Mouse (Mus musculus) limb, embryonic 14.5 days (tissue): Measurements from ENCODE around the gene Camkk1. TPM values are rescaled to one million over a fixed set of nuclear protein-coding genes. Genes with fewer than 3 reads are reported as not detected.

Experiments
- ATAC-seq: fragments of 200-750 bp; cut with Nextera tagmentation; 2 replicates; pipeline ENCODE4 v1.8.0; 2017; ENCODE audit warnings: low read depth, moderate number of reproducible peaks, moderate TSS enrichment; ENCODE audit not compliant: low FRiP score
- DNase-seq: peaks from one replicate; pipeline ENCODE4 v3.0.0-alpha.2; 2015; ENCODE audit warnings: low spot score
- H3K27ac ChIP-seq: fragments of 300-500 bp; sonication (generic); replicated peaks from 2 replicates; pipeline ENCODE4 v1.5.1; 2014; ENCODE audit warnings: low read depth, mild to moderate bottlenecking, low read length, moderate library complexity, mixed read lengths
- H3K27me3 ChIP-seq: fragments of 300-500 bp; sonication (generic); 2 replicates; pipeline ENCODE4 v1.6.1; 2014; ENCODE audit warnings: low read length, mixed read lengths; ENCODE audit not compliant: control insufficient read depth, insufficient read depth
- H3K36me3 ChIP-seq: fragments of 300-500 bp; sonication (generic); 2 replicates; pipeline ENCODE4 v1.6.1; 2014; ENCODE audit warnings: mild to moderate bottlenecking, low read length, moderate library complexity, mixed read lengths; ENCODE audit not compliant: control insufficient read depth, insufficient read depth
- H3K4me1 ChIP-seq: fragments of 300-500 bp; sonication (generic); 2 replicates; pipeline ENCODE4 v1.6.1; 2014; ENCODE audit warnings: antibody characterized with exemption, low read length, mixed read lengths; ENCODE audit not compliant: control insufficient read depth, insufficient read depth
- H3K4me2 ChIP-seq: fragments of 300-500 bp; sonication (generic); replicated peaks from 2 replicates; pipeline ENCODE4 v1.6.1; 2014; ENCODE audit warnings: low read depth, mild to moderate bottlenecking, low read length, moderate library complexity; ENCODE audit not compliant: severe bottlenecking
- H3K4me3 ChIP-seq: fragments of 300-500 bp; sonication (generic); replicated peaks from 2 replicates; pipeline ENCODE4 v1.5.1; 2014; ENCODE audit warnings: low read length
- H3K9ac ChIP-seq: fragments of 300-500 bp; sonication (generic); 2 replicates; pipeline ENCODE4 v1.6.1; 2014; ENCODE audit warnings: mild to moderate bottlenecking, low read depth, low read length, moderate library complexity; ENCODE audit not compliant: severe bottlenecking
- H3K9me3 ChIP-seq: fragments of 300-500 bp; sonication (generic); 2 replicates; pipeline ENCODE4 v1.6.1; 2016; ENCODE audit warnings: low read length; ENCODE audit not compliant: control insufficient read depth
- POLR2A ChIP-seq: fragments of 200-500 bp; IDR thresholded peaks from 2 replicates; pipeline ENCODE4 v1.8.0; 2012; ENCODE audit warnings: inconsistent platforms, mild to moderate bottlenecking, moderate library complexity, borderline replicate concordance; ENCODE audit not compliant: insufficient read depth, insufficient read length; ENCODE audit errors: extremely low read depth
- WGBS: fragments of 180-500 bp; shearing (Covaris S2); extraction: QIAGEN DNeasy Blood & Tissue Kit; methylation state at CpG from one replicate; pipeline ENCODE4 v1.1.7; 2014; 5-methylcytosine and 5-hydroxymethylcytosine counted together
- polyA plus RNA-seq, 2 experiments: library from polyadenylated mRNA; depleted of rRNA in 1 of 2; stranded (reverse) in 1 of 2; unstranded in 1 of 2; fragments of >200 nt; fragmentation: Nextera tagmentation in 1 of 2; extraction: Ambion mirVana in 1 of 2; gene quantifications; 2 replicates each; pipeline versions ENCODE4 v1.2.1 to v1.2.3; 2012 to 2014

Camkk1 gene
- polyA plus RNA-seq, 2 experiments: 5.8 to 11.4 TPM

- Histone ChIP-seq H3K4me2 (no peak overlapping the region), H3K4me1 (peaks cover 7% of the 10 kb centered on the region), H3K27me3 (no peaks in the 10 kb centered on the region), H3K4me3 (no peak overlapping the region), H3K27ac (no peak overlapping the region), H3K9ac (no peak overlapping the region), H3K36me3 (peaks cover 63% of the 10 kb centered on the region), H3K9me3 (no peaks in the 10 kb centered on the region)
- WGBS: 88% methylated on average over 1 of the region's 1 CpGs
- ATAC-seq (no peak), DNase-seq (no peak)
- no peak for TF ChIP-seq POLR2A
Measured at GRCm38 (mm10) chr11:73052795-73053194, 34.0 kb downstream of the Camkk1 start.

GRCm38 (mm10) chr11:73057701-73058100 is 38.9 kb downstream of the Camkk1 start:
- WGBS: 91% methylated on average over 5 of the region's 5 CpGs
- TF ChIP-seq POLR2A: no peak
- no peak overlapping the region for H3K4me3 ChIP-seq
- DNase-seq: no peak
- H3K36me3 ChIP-seq: peaks cover 68% of the 10 kb centered on the region
- H3K27me3 ChIP-seq: no peaks in the 10 kb centered on the region
- no peak overlapping the region for H3K27ac ChIP-seq
- ATAC-seq: no peak
- H3K9me3 ChIP-seq: no peaks in the 10 kb centered on the region
- no peak overlapping the region for H3K9ac ChIP-seq
- H3K4me1 ChIP-seq: no peaks in the 10 kb centered on the region
- no peak overlapping the region for H3K4me2 ChIP-seq

- Histone ChIP-seq H3K27me3 (no peaks in the 10 kb centered on the region), H3K27ac (no peak overlapping the region), H3K36me3 (peaks cover 55% of the 10 kb centered on the region), H3K4me2 (no peak overlapping the region), H3K9me3 (no peaks in the 10 kb centered on the region), H3K4me1 (no peaks in the 10 kb centered on the region), H3K4me3 (no peak overlapping the region), H3K9ac (no peak overlapping the region)
- ATAC-seq: no peak
- TF ChIP-seq POLR2A: no peak
- 89% methylated on average over 3 of the region's 3 CpGs for WGBS
- no peak for DNase-seq
Measured at GRCm38 (mm10) chr11:73059630-73060029, 40.8 kb downstream of the Camkk1 start.

- H3K4me1 ChIP-seq: no peaks in the 10 kb centered on the region
- H3K9me3 ChIP-seq: no peaks in the 10 kb centered on the region
- no peak overlapping the region for H3K9ac ChIP-seq
- no peaks in the 10 kb centered on the region for H3K27me3 ChIP-seq
- H3K36me3 ChIP-seq: peaks cover 50% of the 10 kb centered on the region
- no peak overlapping the region for H3K27ac ChIP-seq
- no peak overlapping the region for H3K4me2 ChIP-seq
- ATAC-seq (no peak), DNase-seq (no peak)
- no peak for TF ChIP-seq POLR2A
- no peak overlapping the region for H3K4me3 ChIP-seq
- 90% methylated on average over 3 of the region's 3 CpGs for WGBS
Measured at GRCm38 (mm10) chr11:73061413-73061812, 42.6 kb downstream of the Camkk1 start.

- DNase-seq (peak; percentile 5), ATAC-seq (no peak)
- no peaks in the 10 kb centered on the region for H3K27me3 ChIP-seq
- H3K4me2 ChIP-seq: no peak overlapping the region
- no peaks in the 10 kb centered on the region for H3K9me3 ChIP-seq
- H3K4me1 ChIP-seq: no peaks in the 10 kb centered on the region
- no peak overlapping the region for H3K27ac ChIP-seq
- WGBS: 86% methylated on average over 3 of the region's 3 CpGs
- H3K36me3 ChIP-seq: peaks cover 91% of the 10 kb centered on the region
- no peak for TF ChIP-seq POLR2A
- H3K9ac ChIP-seq: no peak overlapping the region
- H3K4me3 ChIP-seq: no peak overlapping the region
Measured at GRCm38 (mm10) chr11:73071839-73072238, 53.0 kb downstream of the Camkk1 start.

- 79% methylated on average over 4 of the region's 4 CpGs for WGBS
- no peak for DNase-seq
- H3K36me3 ChIP-seq: peaks cover 88% of the 10 kb centered on the region
Measured at GRCm38 (mm10) chr11:73076295-73076694, 57.5 kb downstream of the Camkk1 start.

More at GRCm38 (mm10) chr11:73076295-73076694, 57.5 kb downstream of the Camkk1 start:
- Histone ChIP-seq H3K9me3 (no peaks in the 10 kb centered on the region), H3K4me1 (no peaks in the 10 kb centered on the region), H3K27ac (0 out of 2 replicates have a peak overlapping the region, but pooled peaks have one; percentile 8), H3K9ac (no peak overlapping the region), H3K4me3 (no peak overlapping the region), H3K4me2 (no peak overlapping the region), H3K27me3 (no peaks in the 10 kb centered on the region)
- no peak for ATAC-seq
- no peak for TF ChIP-seq POLR2A
